Mouse (Mus musculus) kidney, postnatal 4 days (tissue): ENCODE results near the gene Gm3327.
"Not testable (repeated sequence)": the region's sequence is repeated elsewhere in the genome, so short reads cannot be mapped to it uniquely, and the experiment has no call there.

ENCODE experiments used
- DNase-seq, 2 experiments: peaks; one replicate each; pipeline ENCODE4 v3.0.0; 2021; ENCODE audit warnings: mixed read lengths in 2 of 2

Gene Gm3327

DNA sequence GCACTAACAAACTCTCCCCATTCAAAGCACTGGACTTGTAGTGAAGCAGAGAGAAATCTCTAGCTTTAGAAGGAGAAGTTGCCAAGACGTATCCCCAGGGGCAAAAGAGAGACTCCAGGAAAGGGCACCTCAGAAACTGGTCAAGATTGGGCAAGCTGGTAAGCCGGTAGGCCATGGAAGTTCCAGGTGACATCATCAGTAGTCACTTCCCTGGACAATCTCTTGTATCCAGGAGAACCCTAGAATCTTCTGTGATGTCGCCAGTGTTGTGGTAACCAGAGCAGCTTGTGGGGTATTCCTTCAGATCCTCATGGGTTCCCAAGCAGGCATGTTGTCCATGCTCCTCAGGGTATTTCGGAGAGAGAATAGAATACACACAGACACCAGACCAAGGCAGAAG lies at the start of gene Gm3327:
TSS of gene Gm3327 (plus strand) at position 301 of the 400 bp plus-strand sequence.
- not testable (repeated sequence) for DNase-seq

DNA sequence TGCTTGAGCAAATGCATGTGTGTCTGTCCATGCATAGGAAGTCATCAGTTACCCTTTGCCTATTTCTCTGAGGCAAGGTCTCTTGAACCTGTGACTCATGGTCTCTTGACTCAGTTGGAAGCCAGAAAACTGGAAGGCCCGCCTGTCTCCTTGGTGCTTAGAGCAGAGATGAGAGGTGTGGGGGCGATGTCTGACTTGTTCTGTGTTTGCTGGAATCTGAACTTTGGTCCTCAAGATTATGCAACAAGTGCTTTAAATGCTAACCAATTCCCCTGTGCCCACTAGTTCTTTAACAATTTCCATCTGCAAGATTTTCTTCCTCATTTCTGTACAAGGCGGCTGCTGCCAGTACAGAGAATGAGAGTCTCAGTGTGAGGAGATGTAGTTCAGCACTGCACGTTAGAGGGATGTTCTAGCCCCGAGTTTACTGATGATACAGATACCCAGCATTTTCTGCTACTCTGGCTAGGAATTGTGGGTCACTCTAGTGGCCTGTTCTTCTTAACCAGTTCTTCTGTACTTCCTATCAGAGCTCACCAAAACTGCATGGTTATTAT lies 45.8 kb upstream of the Gm3327 start:
- DNase-seq, result not testable (repeated sequence)

DNA sequence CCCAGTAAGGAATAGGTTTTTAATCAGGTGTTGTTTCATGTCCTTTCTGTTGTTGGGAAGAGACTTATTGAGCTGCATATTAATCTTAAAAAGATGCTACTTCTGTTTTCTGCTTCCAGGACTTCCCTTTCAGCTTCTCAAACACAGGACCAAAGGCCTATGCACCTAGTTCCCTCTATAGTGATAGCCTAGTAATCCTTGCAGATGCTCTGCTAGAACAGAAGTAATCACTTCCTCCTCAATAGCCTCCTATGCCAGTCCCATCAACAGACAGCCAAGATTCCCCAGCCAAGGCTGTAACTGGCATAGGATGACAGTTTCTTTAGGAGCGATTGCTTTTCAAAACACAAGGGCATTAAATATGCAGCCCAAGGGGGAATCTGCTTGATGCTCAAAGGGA lies 37.1 kb upstream of the Gm3327 start:
- not testable (repeated sequence) for DNase-seq

DNA sequence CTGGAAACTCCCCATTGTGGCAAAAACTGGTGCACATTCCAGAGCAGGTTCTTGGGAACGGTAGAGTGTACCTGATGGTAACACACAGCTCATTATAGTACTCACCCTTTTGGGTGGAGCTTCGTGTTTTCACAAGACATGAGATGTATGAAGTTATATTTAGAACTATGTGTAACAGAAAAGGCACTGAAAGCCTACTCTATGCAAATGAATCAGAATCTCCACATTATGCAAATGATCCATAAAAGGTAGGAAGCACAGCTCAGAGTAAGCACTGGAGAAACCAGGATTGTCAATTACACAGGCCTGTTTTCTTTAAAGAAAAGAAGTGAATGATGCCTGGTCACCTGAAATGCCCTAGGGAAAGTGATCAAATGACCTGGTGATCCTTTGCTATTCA lies 36.1 kb upstream of the Gm3327 start:
- DNase-seq, result not testable (repeated sequence)

DNA sequence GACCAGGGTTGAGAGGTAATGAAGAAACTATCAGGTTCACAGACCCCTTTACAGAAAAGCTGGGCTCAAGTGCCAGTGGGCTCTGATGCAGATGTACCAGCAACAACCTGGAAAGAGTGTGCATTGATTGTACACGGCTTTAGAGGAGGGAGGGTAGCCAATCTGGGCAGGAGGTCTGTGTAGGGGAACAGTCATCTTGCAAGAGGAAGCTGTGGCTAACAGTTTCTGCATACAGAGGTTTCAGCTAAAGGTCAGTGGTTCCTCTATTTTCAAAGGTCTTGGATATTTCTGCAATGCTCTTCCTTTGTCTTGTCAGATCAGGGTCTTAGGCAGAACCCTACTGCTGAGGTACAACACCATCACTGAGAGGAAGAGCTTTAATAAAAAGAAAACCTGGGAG lies 32.1 kb upstream of the Gm3327 start:
- not testable (repeated sequence) for DNase-seq

DNA sequence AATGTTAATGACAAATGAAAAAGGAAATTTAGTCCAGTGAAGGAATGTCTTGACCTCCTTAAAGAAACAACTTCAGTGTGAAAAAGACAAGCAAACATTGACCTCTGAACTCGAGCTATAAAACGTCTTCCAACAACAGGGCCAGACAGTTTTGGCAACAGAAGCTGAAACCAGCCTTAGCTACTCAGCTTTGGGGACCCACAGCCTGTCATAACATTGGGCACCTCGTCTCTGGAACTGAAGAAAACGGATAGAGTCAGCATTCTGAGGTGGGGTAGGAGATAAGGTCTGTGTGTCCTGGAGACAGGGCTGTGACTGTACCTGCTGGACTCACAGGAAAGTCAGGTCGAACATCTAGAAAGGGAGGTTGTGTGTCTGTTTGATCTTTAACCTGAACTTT lies 29.2 kb upstream of the Gm3327 start:
- not testable (repeated sequence) for DNase-seq

DNA sequence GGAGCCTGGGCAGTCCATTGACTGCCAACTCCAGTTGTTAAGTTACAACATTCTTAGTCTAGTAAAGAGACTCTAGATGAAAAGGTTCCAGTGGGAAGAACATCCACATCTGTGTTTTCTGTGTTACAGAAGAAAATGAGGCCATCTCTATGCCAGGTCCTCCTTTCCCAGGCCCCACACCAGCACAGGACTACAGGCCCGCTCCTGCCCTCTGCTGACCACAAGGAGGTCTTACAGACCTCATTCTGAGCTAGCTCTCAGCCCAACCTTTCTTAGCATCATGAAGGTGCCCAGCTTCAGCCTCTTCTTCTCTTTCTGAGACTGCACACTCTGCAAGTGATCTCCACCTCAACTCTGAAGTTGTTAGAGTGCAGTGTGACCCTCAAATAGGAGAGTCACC lies 23.6 kb upstream of the Gm3327 start:
- DNase-seq, result not testable (repeated sequence)

DNA sequence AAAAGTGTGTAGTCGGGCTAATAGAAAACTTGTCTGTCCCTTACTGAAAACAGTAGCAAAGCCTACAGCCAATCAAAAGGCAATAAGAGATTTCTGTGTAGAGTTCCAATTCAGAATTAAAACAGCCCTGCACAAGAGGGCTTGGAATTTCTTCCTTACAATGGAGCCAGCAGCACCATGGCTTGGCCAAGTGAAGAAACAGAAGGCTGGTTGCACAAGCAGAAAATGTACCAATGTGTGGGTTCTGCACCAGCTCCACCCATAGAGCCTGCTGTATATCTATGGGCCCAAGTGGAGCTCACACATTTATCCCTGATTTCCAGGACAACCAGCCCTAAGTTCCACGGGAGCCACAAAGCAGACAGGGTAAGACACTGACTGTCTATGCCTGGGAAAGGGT lies 21.3 kb upstream of the Gm3327 start, which contains the start of gene Ear2:
TSS of gene Ear2 (plus strand) at position 301 of the 400 bp plus-strand sequence.
- not testable (repeated sequence) for DNase-seq

DNA sequence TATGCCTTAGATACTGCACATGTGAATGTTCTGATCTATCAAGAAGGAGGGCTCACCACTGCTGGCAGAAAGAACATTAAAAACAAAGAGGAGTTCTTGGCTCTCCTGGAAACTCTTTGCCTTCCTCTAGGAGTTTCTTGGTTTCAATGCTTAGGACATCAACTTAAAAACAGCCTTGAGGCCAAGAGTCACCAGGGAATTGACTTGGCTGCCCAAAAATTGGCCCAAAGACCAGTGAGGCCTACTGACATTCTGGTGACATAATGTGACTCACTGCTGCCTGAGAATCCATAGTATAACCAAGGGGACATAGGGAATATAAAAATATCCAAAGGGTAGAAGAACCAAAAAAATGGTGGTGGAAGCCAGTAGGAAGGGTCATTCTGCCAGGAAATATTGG lies 12.7 kb upstream of the Gm3327 start:
- DNase-seq, result no peak
